Mouse (Mus musculus) gastrocnemius, postnatal 4 days (tissue): ENCODE results near the gene Eif3j1. TPM values are rescaled to one million over a fixed set of nuclear protein-coding genes. Genes with fewer than 3 reads are reported as not detected.
"Not testable (repeated sequence)": the region's sequence is repeated elsewhere in the genome, so short reads cannot be mapped to it uniquely, and the experiment has no call there.

ENCODE experiments used
- DNase-seq, 2 experiments: peaks; one replicate each; pipeline ENCODE4 v3.0.0; 2021 to 2022; ENCODE audit warnings: low spot score in 2 of 2, mixed read lengths in 2 of 2
- microRNA-seq: library from miRNA; unstranded; fragments of <30 nt; microRNA quantifications from one replicate; pipeline ENCODE4 v1.2.0, GENCODE M21; 2021
- total RNA-seq, 2 experiments: library from RNA; stranded (reverse); gene quantifications; 2 replicates each; pipeline ENCODE4 v1.2.3; 2021

Gene Eif3j1
- total RNA-seq, 2 experiments from 2014 or later = 16.4 to 18.9 TPM

- DNase-seq = no peak
Observed at GRCm38 (mm10) chr2:122093844-122094243, 65.5 kb downstream of the Eif3j1 start.

- not testable (repeated sequence) for DNase-seq
Observed at GRCm38 (mm10) chr2:122097686-122098085, 69.3 kb downstream of the Eif3j1 start.

GRCm38 (mm10) chr2:122102070-122102469, 73.7 kb downstream of the Eif3j1 start:
- no peak for DNase-seq

Small RNAs within 50 kb of the gene (microRNA-seq; reads per million reads assigned to microRNA genes)
- not detected for gene Gm47314

Other genes starting within 250 kb of the Eif3j1 start
- under 1 TPM; 0.83 to 0.91 TPM for gene Frmd5, start 221.5 kb upstream of the Eif3j1 start, total RNA-seq
- 10 to 100 TPM; 50.6 to 55.6 TPM for gene Casc4, start 161.6 kb upstream of the Eif3j1 start, total RNA-seq
- gene Ctdspl2, start 72.5 kb upstream of the Eif3j1 start, total RNA-seq = 10 to 100 TPM; 32.8 to 39.0 TPM
- under 1 TPM; 0.21 to 0.27 TPM for gene Mageb3, start 72.5 kb upstream of the Eif3j1 start, total RNA-seq
- 10 to 100 TPM; 11.4 to 12.8 TPM for gene Spg11, start 89.8 kb downstream of the Eif3j1 start, total RNA-seq
- gene B2m, start 119.1 kb downstream of the Eif3j1 start, total RNA-seq = 100 to 1,000 TPM; 168 to 182 TPM
- gene Trim69, start 132.2 kb downstream of the Eif3j1 start, total RNA-seq = not detected
- not detected for gene Patl2, start 157.6 kb downstream of the Eif3j1 start, total RNA-seq
- not detected for gene Terb2, start 157.7 kb downstream of the Eif3j1 start, total RNA-seq
- gene Sord, start 206.2 kb downstream of the Eif3j1 start, total RNA-seq = 10 to 100 TPM; 10.6 to 16.4 TPM